18 mouse cellular contexts compared by ENCODE assay signal in the genomic region with DNA sequence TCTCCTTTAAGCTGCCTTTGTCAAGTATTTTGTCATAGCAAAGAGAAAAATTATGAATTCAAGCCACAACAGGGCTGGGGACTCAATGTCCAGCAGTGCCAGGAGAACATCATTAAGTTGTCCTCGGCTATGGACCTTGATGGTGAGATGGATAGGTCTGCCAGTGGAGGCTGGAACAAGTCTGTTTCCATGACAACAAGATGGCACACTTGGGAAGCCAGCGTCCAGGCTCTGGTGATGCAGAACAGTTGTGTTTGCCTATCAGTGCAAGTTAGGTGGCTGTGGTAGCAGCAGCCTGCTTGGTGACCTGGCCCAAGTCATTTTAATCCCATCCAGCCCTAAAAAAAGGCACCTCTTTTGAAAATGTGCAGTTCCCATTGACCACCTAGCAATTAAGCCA.
"Had no signal": no experiment of that assay in that cellular context is flagged by ENCODE, and none has a peak within 500 bp of the region (broad histone marks: within the 10 kb centered on the region; RNA-seq: fewer than 3 reads in every experiment).

No protein-coding gene starts in this region.

- H3K4me2 ChIP-seq: liver, embryonic 11.5 days; liver, embryonic 15.5 days; lung, embryonic 14.5 days; midbrain, embryonic 11.5 days; neural tube, embryonic 13.5 days had no signal

- H3K4me1 ChIP-seq: limb, embryonic 10.5 days; liver, embryonic 15.5 days had no signal

- H3K27me3 ChIP-seq: liver, embryonic 15.5 days; neural tube, embryonic 13.5 days had no signal

- H3K9me3 ChIP-seq: limb, embryonic 10.5 days; liver, embryonic 15.5 days; neural tube, embryonic 13.5 days had no signal

- H3K36me3 ChIP-seq: limb, embryonic 10.5 days; liver, embryonic 15.5 days had no signal

- H3K9ac ChIP-seq: liver, embryonic 15.5 days; lung, embryonic 14.5 days; neural tube, embryonic 13.5 days had no signal

- DNase-seq: kidney, adult 18-20 months; kidney, postnatal 10 days; kidney, postnatal 4 days; lung, embryonic 14.5 days; lung, postnatal 10 days; lung, postnatal 4 days; retina, postnatal 1 day; right cerebral cortex, postnatal 4 days; spleen, adult 18-20 months; thymus, adult 2 months; thymus, postnatal 36 days had no signal

- H3K27ac ChIP-seq: layer of hippocampus, adult 2 months; left cerebral cortex, adult 2 months; limb, embryonic 10.5 days; liver, embryonic 15.5 days; neural tube, embryonic 13.5 days had no signal

- H3K4me3 ChIP-seq: layer of hippocampus, adult 2 months; left cerebral cortex, adult 2 months; limb, embryonic 10.5 days; liver, embryonic 15.5 days; neural tube, embryonic 13.5 days had no signal
